In genomic region chr1:74179624-74180408, GRCm38 (mm10) we compare ENCODE assay signal across 15 mouse cellular contexts. TPM values are rescaled to one million over a fixed set of nuclear protein-coding genes. Genes with fewer than 3 reads are reported as not detected.
DNase-seq lines count a peak whose midpoint lies in the region; ATAC-seq lines count a peak whose summit lies in the region.
"Had no signal": no experiment of that assay in that cellular context is flagged by ENCODE, and none has a peak within 500 bp of the region (broad histone marks: within the 10 kb centered on the region; RNA-seq: fewer than 3 reads in every experiment).

No protein-coding gene starts in this region.

- no peak overlapping the region for H3K9ac ChIP-seq in lung, embryonic 15.5 days
- H3K9ac ChIP-seq in stomach, embryonic 15.5 days, result no peak overlapping the region
- H3K9ac ChIP-seq: hindbrain, embryonic 13.5 days; limb, embryonic 12.5 days; midbrain, embryonic 12.5 days; neural tube, embryonic 15.5 days had no signal

- H3K4me2 ChIP-seq in lung, embryonic 15.5 days, result no peak overlapping the region
- no peak overlapping the region for H3K4me2 ChIP-seq in stomach, embryonic 15.5 days
- H3K4me2 ChIP-seq: hindbrain, embryonic 13.5 days; limb, embryonic 12.5 days; midbrain, embryonic 12.5 days; neural tube, embryonic 15.5 days had no signal

- H3K4me3 ChIP-seq in lung, embryonic 15.5 days, result no peak overlapping the region
- no peak overlapping the region for H3K4me3 ChIP-seq in stomach, embryonic 15.5 days (replicated peaks)
- H3K4me3 ChIP-seq: hindbrain, embryonic 13.5 days; limb, embryonic 12.5 days; midbrain, embryonic 12.5 days; neural tube, embryonic 15.5 days had no signal

- WGBS in lung, embryonic 15.5 days, result 46% methylated on average over 9 of the region's 9 CpGs
- 40% methylated on average over 9 of the region's 9 CpGs for WGBS in stomach, embryonic 15.5 days

- no peaks in the 10 kb centered on the region for H3K9me3 ChIP-seq in lung, embryonic 15.5 days
- H3K9me3 ChIP-seq in stomach, embryonic 15.5 days, result no peaks in the 10 kb centered on the region
- H3K9me3 ChIP-seq: G1E; hindbrain, embryonic 13.5 days; limb, embryonic 12.5 days; midbrain, embryonic 12.5 days; neural tube, embryonic 15.5 days had no signal

- H3K36me3 ChIP-seq in lung, embryonic 15.5 days, result no peaks in the 10 kb centered on the region
- H3K36me3 ChIP-seq in stomach, embryonic 15.5 days, result no peaks in the 10 kb centered on the region
- H3K36me3 ChIP-seq: G1E; hindbrain, embryonic 13.5 days; limb, embryonic 12.5 days; midbrain, embryonic 12.5 days; neural tube, embryonic 15.5 days had no signal

- H3K27me3 ChIP-seq in lung, embryonic 15.5 days, result no peaks in the 10 kb centered on the region
- no peaks in the 10 kb centered on the region for H3K27me3 ChIP-seq in stomach, embryonic 15.5 days (replicated peaks)
- H3K27me3 ChIP-seq: hindbrain, embryonic 13.5 days; limb, embryonic 12.5 days; midbrain, embryonic 12.5 days; neural tube, embryonic 15.5 days had no signal

- H3K4me1 ChIP-seq in lung, embryonic 15.5 days, result peaks cover 17% of the 10 kb centered on the region; the same call in 1 of the 2 replicates
- no peaks in the 10 kb centered on the region for H3K4me1 ChIP-seq in stomach, embryonic 15.5 days
- H3K4me1 ChIP-seq: hindbrain, embryonic 13.5 days; midbrain, embryonic 12.5 days; neural tube, embryonic 15.5 days had no signal

- peak; percentile 94 for ATAC-seq in lung, embryonic 15.5 days (ENCODE audit: borderline replicate concordance, extremely low read depth, low FRiP score, low TSS enrichment)
- peak; percentile 56; the same call in 1 of the 2 replicates for ATAC-seq in stomach, embryonic 15.5 days (ENCODE audit: insufficient read depth, low FRiP score, low read depth)

- peak overlapping the region; percentile 79 for H3K27ac ChIP-seq in lung, embryonic 15.5 days
- peak overlapping the region; percentile 77 for H3K27ac ChIP-seq in stomach, embryonic 15.5 days
- H3K27ac ChIP-seq: hindbrain, embryonic 13.5 days; limb, embryonic 12.5 days; midbrain, embryonic 12.5 days; neural tube, embryonic 15.5 days had no signal

- intact Hi-C loops in heart, postnatal 10 days (cut with DNase I), result no loop called here

- no peak for DNase-seq in lung, adult 18-20 months
- DNase-seq in embryo, embryonic 11.5 days (ENCODE audit: low read depth, low spot score), result peak; percentile 9
- DNase-seq in heart, postnatal 10 days, result peak; percentile 24 to 36
- no peak for DNase-seq in Muller cell, postnatal 12 days (ENCODE audit: inconsistent ontology term)
- DNase-seq in adrenal gland, postnatal 4 days (ENCODE audit: low spot score in 2 of 2), result no peak
- DNase-seq: cerebellum, postnatal 14 days; thymus, postnatal 4 days had no signal

RNA-seq across cellular contexts. Expression of gene Cxcr1, which starts 14.6 kb away (rescaled TPM):
- polyA plus RNA-seq in lung, embryonic 15.5 days (2015; fragmentation: Nextera tagmentation; extraction: Ambion mirVana), result not detected in 2 replicates
- total RNA-seq in heart, postnatal 10 days (2021), result not detected
- not detected in 2 replicates for polyA plus RNA-seq in stomach, embryonic 15.5 days (2015; fragmentation: Nextera tagmentation; extraction: Ambion mirVana)
- total RNA-seq in adrenal gland, postnatal 4 days (2021), result not detected
- total RNA-seq: layer of hippocampus, postnatal 10 days had no signal
- polyA plus RNA-seq: G1E; hindbrain, embryonic 13.5 days; limb, embryonic 12.5 days; midbrain, embryonic 12.5 days; neural tube, embryonic 15.5 days had no signal

RNA-seq across cellular contexts. Expression of gene Cxcr2, which starts 26.0 kb away (rescaled TPM):
- 0.05 and 0.12 TPM in 2 replicates for polyA plus RNA-seq in lung, embryonic 15.5 days (2015; fragmentation: Nextera tagmentation; extraction: Ambion mirVana)
- under 1 TPM; 0.14 to 0.17 TPM for total RNA-seq in heart, postnatal 10 days (2021)
- 0.67 and 0.69 TPM in 2 replicates for polyA plus RNA-seq in stomach, embryonic 15.5 days (2015; fragmentation: Nextera tagmentation; extraction: Ambion mirVana)
- under 1 TPM; 0.45 to 0.68 TPM for total RNA-seq in adrenal gland, postnatal 4 days (2021)
- polyA plus RNA-seq: G1E had no signal

RNA-seq across cellular contexts. Expression of gene Rufy4, which starts 54.5 kb away (rescaled TPM):
- polyA plus RNA-seq in lung, embryonic 15.5 days (2015; fragmentation: Nextera tagmentation; extraction: Ambion mirVana), result 0.35 and 0.41 TPM in 2 replicates
- 1 to 10 TPM; 1.2 to 1.5 TPM for total RNA-seq in heart, postnatal 10 days (2021)
- polyA plus RNA-seq in stomach, embryonic 15.5 days (2015; fragmentation: Nextera tagmentation; extraction: Ambion mirVana), result 0.23 and 0.43 TPM in 2 replicates
- 1 to 10 TPM; 3.9 to 4.0 TPM for total RNA-seq in adrenal gland, postnatal 4 days (2021)
- polyA plus RNA-seq: G1E had no signal

RNA-seq across cellular contexts. Expression of gene Tns1, which starts 55.6 kb away (rescaled TPM):
- 104 and 130 TPM in 2 replicates for polyA plus RNA-seq in lung, embryonic 15.5 days (2015; fragmentation: Nextera tagmentation; extraction: Ambion mirVana)
- 100 to 1,000 TPM; 532 to 688 TPM for total RNA-seq in heart, postnatal 10 days (2021)
- 34.5 and 40.3 TPM in 2 replicates for polyA plus RNA-seq in stomach, embryonic 15.5 days (2015; fragmentation: Nextera tagmentation; extraction: Ambion mirVana)
- total RNA-seq in adrenal gland, postnatal 4 days (2021), result 100 to 1,000 TPM; 252 to 275 TPM

RNA-seq across cellular contexts. Expression of gene Arpc2, which starts 56.1 kb away (rescaled TPM):
- 429 and 448 TPM in 2 replicates for polyA plus RNA-seq in lung, embryonic 15.5 days (2015; fragmentation: Nextera tagmentation; extraction: Ambion mirVana)
- 100 to 1,000 TPM; 213 to 219 TPM for total RNA-seq in heart, postnatal 10 days (2021)
- polyA plus RNA-seq in stomach, embryonic 15.5 days (2015; fragmentation: Nextera tagmentation; extraction: Ambion mirVana), result 493 and 505 TPM in 2 replicates
- total RNA-seq in adrenal gland, postnatal 4 days (2021), result 100 to 1,000 TPM; 198 to 205 TPM

Comparison
In these comparisons a context has a peak if more than half of its experiments do, and no peak if none do; other contexts are left out.
1. DNase-seq: peak in embryo, embryonic 11.5 days (single experiment) and heart, postnatal 10 days (2 of 2); none in lung, adult 18-20 months (0 of 2), Muller cell, postnatal 12 days (single experiment) and adrenal gland, postnatal 4 days (0 of 2).